ENCODE assay signal across 8 mouse cellular contexts in the genomic region with DNA sequence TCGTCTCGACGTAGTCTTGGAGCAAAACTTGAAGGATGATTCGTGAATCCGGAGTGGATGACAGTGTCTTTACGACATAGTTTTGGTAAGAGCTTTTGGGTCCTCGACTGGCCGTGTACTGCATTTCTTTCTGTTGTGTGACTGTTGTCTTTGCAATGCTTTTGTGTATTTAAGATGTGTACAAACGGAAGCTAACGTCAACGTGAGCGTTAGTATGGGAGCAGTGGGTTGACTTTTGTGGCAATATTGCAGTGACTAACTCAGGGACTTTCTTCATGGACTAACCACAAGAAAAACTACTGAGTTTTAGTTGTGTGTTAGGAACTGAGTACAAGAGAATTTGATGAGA. TPM values are rescaled to one million over a fixed set of nuclear protein-coding genes. Genes with fewer than 3 reads are reported as not detected.
A peak's percentile ranks its signal among the peaks of the same experiment; 100 is the strongest.
DNase-seq lines count a peak whose midpoint lies in the region; ATAC-seq and TF ChIP-seq lines count a peak whose summit lies in the region.

No protein-coding gene starts in this region.

- no peaks in the 10 kb centered on the region for H3K9me3 ChIP-seq in kidney, embryonic 16.5 days (ENCODE audit: low read length)
- no peaks in the 10 kb centered on the region for H3K9me3 ChIP-seq in midbrain, postnatal 0 days (ENCODE audit: low read length)

- no peak for TF ChIP-seq CTCF in bone marrow macrophage, adult 2 months (IDR thresholded peaks at IDR 0.05; ENCODE audit: low read depth, low read length)
- no peak for TF ChIP-seq CTCF in midbrain, postnatal 0 days (IDR thresholded peaks at IDR 0.05)

- no peak for DNase-seq in kidney, adult 9 months
- peak; percentile 72 for DNase-seq in induced T-regulatory cell, adult 2 months (ENCODE audit: low read depth)
- no peak for DNase-seq in midbrain, postnatal 0 days (ENCODE audit: low spot score)
- DNase-seq in frontal cortex, postnatal 14 days (ENCODE audit: low spot score in 2 of 2): no peak
- DNase-seq in adrenal gland, postnatal 25 days: no peak
- no peak for DNase-seq in urinary bladder, postnatal 25 days (ENCODE audit: low spot score)

- WGBS in kidney, embryonic 16.5 days: 0% methylated on average over 12 of the region's 12 CpGs
- WGBS in midbrain, postnatal 0 days: under 1% methylated on average over 12 of the region's 12 CpGs

- H3K4me3 ChIP-seq in kidney, embryonic 16.5 days (ENCODE audit: low read length): peak overlapping the region; percentile 85
- H3K4me3 ChIP-seq in bone marrow macrophage, adult 2 months (ENCODE audit: insufficient read depth, low read length): peak overlapping the region; percentile 77
- peak overlapping the region; percentile 71 for H3K4me3 ChIP-seq in midbrain, postnatal 0 days (ENCODE audit: low read depth, low read length)

- H3K36me3 ChIP-seq in kidney, embryonic 16.5 days (ENCODE audit: insufficient read depth, low read length): peaks cover 4% of the 10 kb centered on the region; the same call in 1 of the 2 replicates
- H3K36me3 ChIP-seq in midbrain, postnatal 0 days (ENCODE audit: insufficient read depth, low read length): no peaks in the 10 kb centered on the region

- no peak for ATAC-seq in kidney, embryonic 16.5 days (ENCODE audit: low FRiP score, low TSS enrichment)
- no peak for ATAC-seq in midbrain, postnatal 0 days (ENCODE audit: low FRiP score)

- peak overlapping the region; percentile 89 for H3K9ac ChIP-seq in kidney, embryonic 16.5 days (replicated peaks; ENCODE audit: low read length)
- H3K9ac ChIP-seq in midbrain, postnatal 0 days (replicated peaks; ENCODE audit: low read length, poor library complexity, severe bottlenecking): peak overlapping the region; percentile 48

- peak overlapping the region; percentile 73 for H3K4me2 ChIP-seq in kidney, embryonic 16.5 days (replicated peaks; ENCODE audit: low read depth, low read length)
- H3K4me2 ChIP-seq in midbrain, postnatal 0 days (ENCODE audit: low read depth, low read length, poor library complexity, severe bottlenecking): peak overlapping the region; percentile 70

- peaks cover 31% of the 10 kb centered on the region for H3K4me1 ChIP-seq in kidney, embryonic 16.5 days (ENCODE audit: insufficient read depth, low read length)
- H3K4me1 ChIP-seq in bone marrow macrophage, adult 2 months (ENCODE audit: control insufficient read depth, insufficient read depth, low read length): peaks cover 22% of the 10 kb centered on the region
- H3K4me1 ChIP-seq in midbrain, postnatal 0 days (ENCODE audit: insufficient read depth, low read length): peaks cover 13% of the 10 kb centered on the region

- no peaks in the 10 kb centered on the region for H3K27me3 ChIP-seq in kidney, embryonic 16.5 days (ENCODE audit: insufficient read depth, low read length)
- no peaks in the 10 kb centered on the region for H3K27me3 ChIP-seq in midbrain, postnatal 0 days (ENCODE audit: insufficient read depth, low read length)

- TF ChIP-seq POLR2A in bone marrow macrophage, adult 2 months (IDR thresholded peaks at IDR 0.05; ENCODE audit: borderline replicate concordance, low read depth, low read length): no peak

- H3K27ac ChIP-seq in kidney, embryonic 16.5 days (ENCODE audit: low read length): peak overlapping the region; percentile 81
- H3K27ac ChIP-seq in bone marrow macrophage, adult 2 months (ENCODE audit: insufficient read depth, low read depth, low read length): peak overlapping the region; percentile 23
- no peak overlapping the region for H3K27ac ChIP-seq in midbrain, postnatal 0 days (ENCODE audit: low read depth, low read length)

RNA-seq across cellular contexts. Expression of gene Cenpl, which starts 0.7 kb away (rescaled TPM):
- polyA plus RNA-seq in kidney, embryonic 16.5 days (2015; fragmentation: Nextera tagmentation; extraction: Ambion mirVana): 29.9 and 32.8 TPM in 2 replicates
- 21.5 and 22.1 TPM in 2 replicates for polyA plus RNA-seq in bone marrow macrophage, adult 2 months (2012; ENCODE audit: insufficient read depth, insufficient read length, missing spikeins)
- total RNA-seq in midbrain, postnatal 0 days (2014; rRNA removed): 1.4 and 2.0 TPM in 2 replicates
- polyA plus RNA-seq in midbrain, postnatal 0 days (2015; fragmentation: Nextera tagmentation; extraction: Ambion mirVana): 5.2 and 6.1 TPM in 2 replicates
- total RNA-seq in adrenal gland, postnatal 25 days (2021): 4.3 and 5.2 TPM in 2 replicates

RNA-seq across cellular contexts. Expression of gene Dars2, which starts 0.8 kb away (rescaled TPM):
- polyA plus RNA-seq in kidney, embryonic 16.5 days (2015; fragmentation: Nextera tagmentation; extraction: Ambion mirVana): 37.8 and 40.2 TPM in 2 replicates
- 11.3 and 15.2 TPM in 2 replicates for polyA plus RNA-seq in bone marrow macrophage, adult 2 months (2012; ENCODE audit: insufficient read depth, insufficient read length, missing spikeins)
- 12.9 and 14.6 TPM in 2 replicates for total RNA-seq in midbrain, postnatal 0 days (2014; rRNA removed)
- polyA plus RNA-seq in midbrain, postnatal 0 days (2015; fragmentation: Nextera tagmentation; extraction: Ambion mirVana): 19.6 and 22.9 TPM in 2 replicates
- total RNA-seq in adrenal gland, postnatal 25 days (2021): 33.6 and 35.1 TPM in 2 replicates

RNA-seq across cellular contexts. Expression of gene Zbtb37, which starts 36.6 kb away (rescaled TPM):
- 7.8 and 8.8 TPM in 2 replicates for polyA plus RNA-seq in kidney, embryonic 16.5 days (2015; fragmentation: Nextera tagmentation; extraction: Ambion mirVana)
- polyA plus RNA-seq in bone marrow macrophage, adult 2 months (2012; ENCODE audit: insufficient read depth, insufficient read length, missing spikeins): 8.2 and 8.3 TPM in 2 replicates
- 35.5 and 55.6 TPM in 2 replicates for total RNA-seq in midbrain, postnatal 0 days (2014; rRNA removed)
- 8.5 and 12.7 TPM in 2 replicates for polyA plus RNA-seq in midbrain, postnatal 0 days (2015; fragmentation: Nextera tagmentation; extraction: Ambion mirVana)
- total RNA-seq in adrenal gland, postnatal 25 days (2021): 13.8 and 27.0 TPM in 2 replicates
